Mouse (Mus musculus) forebrain, embryonic 11.5 days (tissue): ENCODE results near the gene Kcnrg. TPM values are rescaled to one million over a fixed set of nuclear protein-coding genes. Genes with fewer than 3 reads are reported as not detected.
"Not testable (repeated sequence)": the region's sequence is repeated elsewhere in the genome, so short reads cannot be mapped to it uniquely, and the experiment has no call there.

ENCODE experiments used
- ATAC-seq: fragments of 200-750 bp; cut with Nextera tagmentation; replicated peaks from 2 replicates; pipeline ENCODE4 v1.8.0; 2017; ENCODE audit warnings: moderate TSS enrichment; ENCODE audit not compliant: low FRiP score
- DNase-seq: peaks from one replicate; pipeline ENCODE4 v3.0.0-alpha.2; 2017; ENCODE audit warnings: low spot score
- H3K27ac ChIP-seq: fragments of 300-500 bp; sonication (generic); 2 replicates; pipeline ENCODE4 v1.5.1; 2014; ENCODE audit warnings: low read depth, low read length
- H3K27me3 ChIP-seq: fragments of 300-500 bp; sonication (generic); 2 replicates; pipeline ENCODE4 v1.6.1; 2014; ENCODE audit warnings: mild to moderate bottlenecking, low read length, mixed read lengths; ENCODE audit not compliant: control insufficient read depth, insufficient read depth
- H3K36me3 ChIP-seq: fragments of 300-500 bp; sonication (generic); 2 replicates; pipeline ENCODE4 v1.6.1; 2014; ENCODE audit warnings: mild to moderate bottlenecking, low read length, moderate library complexity, mixed read lengths; ENCODE audit not compliant: control insufficient read depth, insufficient read depth
- H3K4me1 ChIP-seq: fragments of 300-500 bp; sonication (generic); replicated peaks from 2 replicates; pipeline ENCODE4 v1.6.1; 2014; ENCODE audit warnings: low read length, mixed read lengths; ENCODE audit not compliant: control insufficient read depth, insufficient read depth
- H3K4me2 ChIP-seq: fragments of 300-500 bp; sonication (generic); 2 replicates; pipeline ENCODE4 v1.6.1; 2014; ENCODE audit warnings: low read depth, mild to moderate bottlenecking, low read length, moderate library complexity, mixed read lengths; ENCODE audit not compliant: severe bottlenecking
- H3K4me3 ChIP-seq: fragments of 300-500 bp; sonication (generic); 2 replicates; pipeline ENCODE4 v1.5.1; 2014; ENCODE audit warnings: low read depth, low read length
- H3K9ac ChIP-seq: fragments of 300-500 bp; sonication (generic); 2 replicates; pipeline ENCODE4 v1.6.1; 2014; ENCODE audit warnings: low read length
- H3K9me3 ChIP-seq: fragments of 300-500 bp; sonication (generic); 2 replicates; pipeline ENCODE4 v1.6.1; 2016; ENCODE audit warnings: low read length, mixed read lengths; ENCODE audit not compliant: control insufficient read depth
- WGBS: fragments of 180-500 bp; shearing (Covaris S2); extraction: QIAGEN DNeasy Blood & Tissue Kit; methylation state at CpG from one replicate; pipeline ENCODE4 v1.1.7; 2014; 5-methylcytosine and 5-hydroxymethylcytosine counted together
- polyA plus RNA-seq: library from polyadenylated mRNA; unstranded; fragments of >200 nt; fragmentation: Nextera tagmentation; extraction: Ambion mirVana; gene quantifications from 2 replicates; pipeline ENCODE4 v1.2.1, GENCODE M21; 2014

Kcnrg gene
- 0.77 and 1.0 TPM in 2 replicates for polyA plus RNA-seq

- Histone ChIP-seq H3K36me3 (no peaks in the 10 kb centered on the region), H3K9ac (no peak within 1 kb of the TSS), H3K27me3 (no peaks in the 10 kb centered on the region), H3K4me2 (no peak within 1 kb of the TSS), H3K27ac (no peak within 1 kb of the TSS), H3K9me3 (no peaks in the 10 kb centered on the region), H3K4me1 (no peaks in the 10 kb centered on the region), H3K4me3 (no peak within 1 kb of the TSS)
- 88% methylated on average over 3 of the region's 3 CpGs for WGBS
- no peak for ATAC-seq
- DNase-seq, result no peak
These were observed at the start of gene Kcnrg for GRCm38 (mm10) chr14:61607157-61607556. Kcnrg (plus strand) TSS chr14:61607457.

GRCm38 (mm10) chr14:61558901-61559300, 48.4 kb upstream of the Kcnrg start:
- Histone ChIP-seq H3K27ac (no peak overlapping the region), H3K4me1 (0 out of 2 replicates have a peak, but pooled peaks cover 3% of the 10 kb centered on the region), H3K4me2 (no peak overlapping the region), H3K27me3 (0 out of 2 replicates have a peak, but pooled peaks cover 2% of the 10 kb centered on the region), H3K9me3 (no peaks in the 10 kb centered on the region), H3K36me3 (no peaks in the 10 kb centered on the region), H3K4me3 (no peak overlapping the region), H3K9ac (no peak overlapping the region)
- 88% methylated on average over 6 of the region's 6 CpGs for WGBS
- DNase-seq (no peak), ATAC-seq (no peak)

GRCm38 (mm10) chr14:61559856-61560255, 47.4 kb upstream of the Kcnrg start:
- 84% methylated on average over 3 of the region's 3 CpGs for WGBS
- Histone ChIP-seq H3K9ac (no peak overlapping the region), H3K27me3 (0 out of 2 replicates have a peak, but pooled peaks cover 2% of the 10 kb centered on the region), H3K4me3 (no peak overlapping the region), H3K36me3 (no peaks in the 10 kb centered on the region), H3K27ac (no peak overlapping the region), H3K9me3 (no peaks in the 10 kb centered on the region), H3K4me1 (0 out of 2 replicates have a peak, but pooled peaks cover 3% of the 10 kb centered on the region), H3K4me2 (no peak overlapping the region)
- ATAC-seq, result no peak
- DNase-seq, result no peak

- not testable (repeated sequence) for H3K27me3 ChIP-seq, ATAC-seq, H3K4me1 ChIP-seq, H3K9ac ChIP-seq, H3K9me3 ChIP-seq, H3K36me3 ChIP-seq, H3K4me2 ChIP-seq, H3K4me3 ChIP-seq, H3K27ac ChIP-seq, DNase-seq
- 98% methylated on average over 4 of the region's 4 CpGs for WGBS
These were observed 41.0 kb upstream of the Kcnrg start for GRCm38 (mm10) chr14:61566211-61566610.

- DNase-seq (no peak), ATAC-seq (no peak)
- no peaks in the 10 kb centered on the region for H3K36me3 ChIP-seq
- H3K9ac ChIP-seq, result no peak overlapping the region
- H3K27me3 ChIP-seq, result no peaks in the 10 kb centered on the region
- WGBS, result 75% methylated on average over 2 of the region's 2 CpGs
- no peaks in the 10 kb centered on the region for H3K4me1 ChIP-seq
- no peaks in the 10 kb centered on the region for H3K9me3 ChIP-seq
- no peak overlapping the region for H3K27ac ChIP-seq
- H3K4me3 ChIP-seq, result no peak overlapping the region
- no peak overlapping the region for H3K4me2 ChIP-seq
These were observed 37.9 kb upstream of the Kcnrg start for GRCm38 (mm10) chr14:61569344-61569743.

GRCm38 (mm10) chr14:61571366-61571765, 35.9 kb upstream of the Kcnrg start:
- Histone ChIP-seq H3K9me3 (no peaks in the 10 kb centered on the region), H3K27ac (no peak overlapping the region), H3K9ac (no peak overlapping the region), H3K36me3 (no peaks in the 10 kb centered on the region), H3K4me2 (no peak overlapping the region), H3K4me1 (no peaks in the 10 kb centered on the region), H3K27me3 (no peaks in the 10 kb centered on the region), H3K4me3 (no peak overlapping the region)
- 15% methylated on average over 4 of the region's 4 CpGs for WGBS
- ATAC-seq (no peak), DNase-seq (peak; percentile 90)

GRCm38 (mm10) chr14:61572131-61572530, 35.1 kb upstream of the Kcnrg start:
- H3K27ac ChIP-seq, result no peak overlapping the region
- no peaks in the 10 kb centered on the region for H3K4me1 ChIP-seq
- DNase-seq, result no peak
- H3K9ac ChIP-seq, result no peak overlapping the region
- H3K27me3 ChIP-seq, result no peaks in the 10 kb centered on the region
- ATAC-seq, result no peak
- WGBS, result 71% methylated on average over 2 of the region's 2 CpGs
- no peak overlapping the region for H3K4me2 ChIP-seq
- H3K4me3 ChIP-seq, result no peak overlapping the region
- no peaks in the 10 kb centered on the region for H3K36me3 ChIP-seq
- no peaks in the 10 kb centered on the region for H3K9me3 ChIP-seq

- Histone ChIP-seq H3K9ac (no peak overlapping the region), H3K27me3 (no peaks in the 10 kb centered on the region), H3K9me3 (no peaks in the 10 kb centered on the region), H3K36me3 (no peaks in the 10 kb centered on the region), H3K4me1 (no peaks in the 10 kb centered on the region), H3K27ac (no peak overlapping the region), H3K4me2 (no peak overlapping the region), H3K4me3 (no peak overlapping the region)
- ATAC-seq, result no peak
- WGBS, result 90% methylated on average over 10 of the region's 10 CpGs
- no peak for DNase-seq
These were observed 32.2 kb upstream of the Kcnrg start for GRCm38 (mm10) chr14:61575066-61575465.

GRCm38 (mm10) chr14:61575941-61576340, 31.3 kb upstream of the Kcnrg start:
- H3K4me1 ChIP-seq, result no peaks in the 10 kb centered on the region
- no peaks in the 10 kb centered on the region for H3K36me3 ChIP-seq
- no peaks in the 10 kb centered on the region for H3K27me3 ChIP-seq
- H3K4me2 ChIP-seq, result no peak overlapping the region
- no peak overlapping the region for H3K9ac ChIP-seq
- WGBS, result 94% methylated on average over 8 of the region's 8 CpGs
- no peaks in the 10 kb centered on the region for H3K9me3 ChIP-seq
- ATAC-seq, result no peak
- no peak overlapping the region for H3K27ac ChIP-seq
- no peak overlapping the region for H3K4me3 ChIP-seq
- no peak for DNase-seq
